Mouse (Mus musculus): ENCODE measurements around the gene Oxct1. TPM values are rescaled to one million over a fixed set of nuclear protein-coding genes. Genes with fewer than 3 reads are reported as not detected.

The Oxct1 gene
- polyA plus RNA-seq, 1 experiment = 17.4 TPM

GRCm38 (mm10) chr15:3987981-3988380 is 38.2 kb upstream of the Oxct1 start:
- Histone ChIP-seq H3K4me1 (ENCODE audit: control insufficient read depth, insufficient read depth, insufficient read length) (0 out of 2 replicates have a peak, but pooled peaks cover 2% of the 10 kb centered on the region), H3K27ac (ENCODE audit: insufficient read depth, low read length) (no peak overlapping the region), H3K36me3 (ENCODE audit: control insufficient read depth, insufficient read depth, low read length) (peaks cover 29% of the 10 kb centered on the region), H3K4me3 (ENCODE audit: extremely low read depth, insufficient read depth, insufficient read length) (no peak overlapping the region), H3K27me3 (ENCODE audit: control insufficient read depth, insufficient read depth, low read length) (no peaks in the 10 kb centered on the region)
- TF ChIP-seq POLR2A (IDR thresholded peaks at IDR 0.05; ENCODE audit: low read depth, low read length) = no peak
- TF ChIP-seq CTCF (IDR thresholded peaks at IDR 0.05; ENCODE audit: extremely low read depth, insufficient read depth, insufficient read length, insufficient replicate concordance) = peak; percentile 6; the same call in 1 of the 2 replicates
- 75% methylated on average over 2 of the region's 2 CpGs for whole genome bisulfite sequencing
- peak; percentile 40 to 50 for DNase-seq (ENCODE audit: low read depth in 1 of 2, low spot score in 2 of 2)

GRCm38 (mm10) chr15:3994852-3995447 is 31.2 kb upstream of the Oxct1 start:
- peaks cover 12% of the 10 kb centered on the region for H3K36me3 ChIP-seq (ENCODE audit: control insufficient read depth, insufficient read depth, low read length)
- no peaks in the 10 kb centered on the region for H3K4me1 ChIP-seq (ENCODE audit: control insufficient read depth, insufficient read depth, insufficient read length)
- 19% methylated on average over 14 of the region's 14 CpGs for WGBS
- peak overlapping the region; percentile 96 for H3K4me3 ChIP-seq (ENCODE audit: extremely low read depth, insufficient read depth, insufficient read length)
- TF ChIP-seq CTCF (IDR thresholded peaks at IDR 0.05; ENCODE audit: extremely low read depth, insufficient read depth, insufficient read length, insufficient replicate concordance) (no peak), POLR2A (IDR thresholded peaks at IDR 0.05; ENCODE audit: low read depth, low read length) (no peak)
- no peak for DNase-seq (ENCODE audit: low read depth in 1 of 2, low spot score in 2 of 2)
- no peaks in the 10 kb centered on the region for H3K27me3 ChIP-seq (ENCODE audit: control insufficient read depth, insufficient read depth, low read length)
- H3K27ac ChIP-seq (ENCODE audit: insufficient read depth, low read length) = peak overlapping the region; percentile 98

- peak within 1 kb of the TSS; percentile 98 for H3K27ac ChIP-seq (ENCODE audit: insufficient read depth, low read length)
- DNase-seq (ENCODE audit: low read depth in 1 of 2, low spot score in 2 of 2) = peak; percentile 98
- TF ChIP-seq POLR2A (IDR thresholded peaks at IDR 0.05; ENCODE audit: low read depth, low read length) = peak; percentile 97
- no peak for TF ChIP-seq CTCF (IDR thresholded peaks at IDR 0.05; ENCODE audit: extremely low read depth, insufficient read depth, insufficient read length, insufficient replicate concordance)
- H3K4me1 ChIP-seq (ENCODE audit: control insufficient read depth, insufficient read depth, insufficient read length) = no peaks in the 10 kb centered on the region
- H3K4me3 ChIP-seq (ENCODE audit: extremely low read depth, insufficient read depth, insufficient read length) = peak within 1 kb of the TSS; percentile 96
- 1% methylated on average over 61 of the region's 61 CpGs for WGBS
- no peaks in the 10 kb centered on the region for H3K27me3 ChIP-seq (ENCODE audit: control insufficient read depth, insufficient read depth, low read length)
- H3K36me3 ChIP-seq (ENCODE audit: control insufficient read depth, insufficient read depth, low read length) = peaks cover 7% of the 10 kb centered on the region
These were observed 30.5 kb upstream of the Oxct1 start, which contains the start of gene AW549877 for GRCm38 (mm10) chr15:3995448-3996266. Gene AW549877, minus strand, starts transcription at chr15:3995744.

- H3K4me1 ChIP-seq (ENCODE audit: control insufficient read depth, insufficient read depth, insufficient read length) = no peaks in the 10 kb centered on the region
- H3K27ac ChIP-seq (ENCODE audit: insufficient read depth, low read length) = peak overlapping the region; percentile 82
- WGBS = 23% methylated on average over 14 of the region's 14 CpGs
- DNase-seq (ENCODE audit: low read depth in 1 of 2, low spot score in 2 of 2) = no peak
- H3K4me3 ChIP-seq (ENCODE audit: extremely low read depth, insufficient read depth, insufficient read length) = peak overlapping the region; percentile 96
- H3K27me3 ChIP-seq (ENCODE audit: control insufficient read depth, insufficient read depth, low read length) = no peaks in the 10 kb centered on the region
- TF ChIP-seq POLR2A (IDR thresholded peaks at IDR 0.05; ENCODE audit: low read depth, low read length) (no peak), CTCF (IDR thresholded peaks at IDR 0.05; ENCODE audit: extremely low read depth, insufficient read depth, insufficient read length, insufficient replicate concordance) (no peak)
- H3K36me3 ChIP-seq (ENCODE audit: control insufficient read depth, insufficient read depth, low read length) = peaks cover 7% of the 10 kb centered on the region
These were observed 29.7 kb upstream of the Oxct1 start for GRCm38 (mm10) chr15:3996267-3997010.

- no peaks in the 10 kb centered on the region for H3K36me3 ChIP-seq (ENCODE audit: control insufficient read depth, insufficient read depth, low read length)
- no peak overlapping the region for H3K27ac ChIP-seq (ENCODE audit: insufficient read depth, low read length)
- no peak for DNase-seq (ENCODE audit: low read depth in 1 of 2, low spot score in 2 of 2)
- H3K4me3 ChIP-seq (ENCODE audit: extremely low read depth, insufficient read depth, insufficient read length) = no peak overlapping the region
- no peaks in the 10 kb centered on the region for H3K4me1 ChIP-seq (ENCODE audit: control insufficient read depth, insufficient read depth, insufficient read length)
- 90% methylated on average over 2 of the region's 2 CpGs for WGBS
- no peaks in the 10 kb centered on the region for H3K27me3 ChIP-seq (ENCODE audit: control insufficient read depth, insufficient read depth, low read length)
- no peak for TF ChIP-seq CTCF (IDR thresholded peaks at IDR 0.05; ENCODE audit: extremely low read depth, insufficient read depth, insufficient read length, insufficient replicate concordance)
- no peak for TF ChIP-seq POLR2A (IDR thresholded peaks at IDR 0.05; ENCODE audit: low read depth, low read length)
These were observed 27.0 kb upstream of the Oxct1 start for GRCm38 (mm10) chr15:3999144-3999543.

- Histone ChIP-seq H3K4me1 (ENCODE audit: control insufficient read depth, insufficient read depth, insufficient read length) (no peaks in the 10 kb centered on the region), H3K36me3 (ENCODE audit: control insufficient read depth, insufficient read depth, low read length) (no peaks in the 10 kb centered on the region), H3K27me3 (ENCODE audit: control insufficient read depth, insufficient read depth, low read length) (no peaks in the 10 kb centered on the region), H3K27ac (ENCODE audit: insufficient read depth, low read length) (no peak overlapping the region), H3K4me3 (ENCODE audit: extremely low read depth, insufficient read depth, insufficient read length) (no peak overlapping the region)
- TF ChIP-seq POLR2A (IDR thresholded peaks at IDR 0.05; ENCODE audit: low read depth, low read length) (no peak), CTCF (IDR thresholded peaks at IDR 0.05; ENCODE audit: extremely low read depth, insufficient read depth, insufficient read length, insufficient replicate concordance) (no peak)
- WGBS = 87% methylated on average over 2 of the region's 2 CpGs
- DNase-seq (ENCODE audit: low read depth in 1 of 2, low spot score in 2 of 2) = no peak
These were observed 25.6 kb upstream of the Oxct1 start for GRCm38 (mm10) chr15:4000536-4000935.

All from spleen, adult 2 months (tissue).